Mouse (Mus musculus): ENCODE measurements around the gene Pus3.

- TF ChIP-seq CTCF (IDR thresholded peaks at IDR 0.05; ENCODE audit: low read depth, low read length) (no peak), POLR2A (IDR thresholded peaks at IDR 0.05; ENCODE audit: borderline replicate concordance, low read depth, low read length) (no peak)
Measured at GRCm38 (mm10) chr9:35561583-35561982, 3.2 kb downstream of the Pus3 start.

All from bone marrow macrophage, adult 2 months (primary cell).